Mouse (Mus musculus): ENCODE data around the gene Mfap5. TPM values are rescaled to one million over a fixed set of nuclear protein-coding genes. Genes with fewer than 3 reads are reported as not detected.
A peak's percentile ranks its signal among the peaks of the same experiment; 100 is the strongest.
"Not testable (repeated sequence)": the region's sequence is repeated elsewhere in the genome, so short reads cannot be mapped to it uniquely, and the experiment has no call there.

The Mfap5 gene
- total RNA-seq (2017), result not detected in 2 replicates

- ATAC-seq (replicated peaks in 1 of 2; ENCODE audit: insufficient read depth in 1 of 2, low FRiP score in 2 of 2, low TSS enrichment in 1 of 2, low read depth in 1 of 2, poor library complexity in 2 of 2, severe bottlenecking in 2 of 2), result no peak
These were observed at the start of gene Mfap5 for GRCm38 (mm10) chr6:122505545-122505944. Gene Mfap5 (plus strand): TSS chr6:122505845.

DNA sequence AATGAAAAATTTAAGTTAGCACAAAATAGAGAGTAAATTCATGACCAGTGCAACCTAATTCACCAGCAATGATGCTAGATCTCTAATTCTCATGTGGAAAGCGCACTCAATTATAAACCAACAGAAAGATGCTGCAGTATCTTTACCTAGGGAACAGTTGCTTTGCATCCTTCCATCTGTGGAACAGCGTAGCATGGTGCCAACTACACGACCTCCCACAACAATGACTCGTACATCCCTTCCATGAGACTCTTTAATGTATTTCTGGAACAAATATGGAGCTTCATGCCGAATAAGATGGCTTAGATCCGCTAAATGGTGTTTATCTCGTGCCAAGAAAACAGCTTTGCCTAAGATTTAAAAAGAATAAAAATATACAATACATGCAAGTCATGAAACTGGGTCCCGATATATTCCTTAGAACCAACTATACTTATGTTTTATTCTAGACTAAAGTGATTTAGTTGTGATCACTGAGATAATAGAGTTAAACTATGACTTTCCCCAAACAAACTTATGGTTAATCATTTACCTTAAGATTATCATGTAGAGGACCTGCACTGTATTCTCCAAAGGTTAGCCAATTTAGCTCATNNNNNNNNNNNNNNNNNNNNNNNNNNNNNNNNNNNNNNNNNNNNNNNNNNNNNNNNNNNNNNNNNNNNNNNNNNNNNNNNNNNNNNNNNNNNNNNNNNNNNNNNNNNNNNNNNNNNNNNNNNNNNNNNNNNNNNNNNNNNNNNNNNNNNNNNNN is 46.5 kb upstream of the Mfap5 start:
- ATAC-seq (replicated peaks in 1 of 2; ENCODE audit: insufficient read depth in 1 of 2, low FRiP score in 2 of 2, low TSS enrichment in 1 of 2, low read depth in 1 of 2, poor library complexity in 2 of 2, severe bottlenecking in 2 of 2), result no peak

DNA sequence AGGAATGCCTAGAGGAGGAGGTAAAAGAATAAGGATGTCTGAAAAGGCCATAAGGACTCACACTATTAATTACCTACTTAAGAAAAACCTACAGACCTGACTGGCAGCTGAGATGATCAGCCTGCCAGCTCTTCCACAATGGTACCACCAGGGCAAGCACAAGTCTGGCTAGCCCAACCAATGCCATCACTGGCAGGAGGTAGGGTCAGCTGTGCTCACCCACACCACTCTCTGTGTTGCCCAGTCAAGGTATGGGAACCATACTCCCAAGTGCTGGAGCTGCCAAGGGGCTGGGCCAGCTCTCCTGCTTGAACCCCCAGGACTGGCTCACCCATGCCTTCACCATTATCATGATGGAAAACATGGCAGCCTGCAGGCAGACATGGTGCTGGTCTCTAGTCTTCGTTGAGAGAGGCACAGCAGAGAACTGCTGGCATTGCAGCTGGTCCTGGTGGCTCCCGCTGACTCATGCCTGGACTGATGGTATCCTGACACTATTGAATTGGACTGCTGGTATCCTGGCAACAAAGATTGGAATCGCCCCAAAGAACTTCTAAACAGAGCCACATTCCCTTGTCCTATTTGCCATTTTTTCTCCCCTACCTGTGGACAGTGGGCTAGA is 39.4 kb upstream of the Mfap5 start:
- no peak for ATAC-seq (replicated peaks in 1 of 2; ENCODE audit: insufficient read depth in 1 of 2, low FRiP score in 2 of 2, low TSS enrichment in 1 of 2, low read depth in 1 of 2, poor library complexity in 2 of 2, severe bottlenecking in 2 of 2)

DNA sequence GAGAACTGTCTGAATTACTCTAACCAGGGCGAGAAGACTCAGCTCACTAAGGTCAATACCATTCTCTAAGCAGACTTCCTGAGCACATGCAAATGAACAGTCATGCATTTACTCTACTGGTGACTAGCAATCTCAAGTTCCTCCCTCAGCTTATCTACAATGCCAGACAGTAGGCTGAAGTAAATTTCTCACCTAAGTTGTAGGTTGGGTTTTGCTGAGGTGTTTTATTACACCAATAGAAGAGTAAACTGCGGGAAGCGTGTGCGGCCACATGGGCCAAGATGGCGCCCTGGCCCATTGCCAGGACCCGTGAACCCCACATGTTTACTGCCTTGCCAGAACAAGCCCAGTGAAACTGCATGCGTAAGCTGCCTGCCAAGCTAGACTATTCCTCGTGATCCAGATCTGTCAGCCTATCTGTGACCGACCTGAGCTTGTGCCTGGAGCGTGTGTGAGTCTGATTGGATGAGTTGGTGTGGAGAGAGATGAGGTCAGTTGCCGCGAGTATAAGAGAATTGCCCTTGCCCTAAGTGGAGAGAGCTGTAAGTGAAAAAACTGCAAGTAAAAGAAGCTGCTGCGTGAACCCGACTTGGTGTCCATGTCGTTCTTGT is 36.5 kb upstream of the Mfap5 start:
- ATAC-seq (replicated peaks in 1 of 2; ENCODE audit: insufficient read depth in 1 of 2, low FRiP score in 2 of 2, low TSS enrichment in 1 of 2, low read depth in 1 of 2, poor library complexity in 2 of 2, severe bottlenecking in 2 of 2), result no peak

DNA sequence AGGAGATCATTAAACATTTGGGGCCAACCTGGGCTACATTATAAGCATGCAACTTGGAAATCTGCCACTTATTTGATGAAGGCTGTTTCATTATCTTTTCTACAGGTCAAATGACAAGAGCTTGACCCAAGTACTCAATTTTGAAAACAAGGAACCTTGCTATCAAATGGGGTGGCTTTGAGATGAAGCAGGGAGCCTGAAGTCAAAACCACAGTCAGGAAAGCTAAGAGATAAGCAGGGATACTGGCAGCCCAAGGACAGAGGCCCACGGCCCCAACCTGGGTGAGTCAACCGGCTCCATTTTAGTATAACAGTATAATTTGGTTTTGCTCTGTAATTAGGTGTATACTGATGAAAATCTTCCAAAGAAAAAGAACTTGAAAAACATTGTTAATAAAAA is 35.4 kb upstream of the Mfap5 start:
- no peak for ATAC-seq (replicated peaks in 1 of 2; ENCODE audit: insufficient read depth in 1 of 2, low FRiP score in 2 of 2, low TSS enrichment in 1 of 2, low read depth in 1 of 2, poor library complexity in 2 of 2, severe bottlenecking in 2 of 2)

DNA sequence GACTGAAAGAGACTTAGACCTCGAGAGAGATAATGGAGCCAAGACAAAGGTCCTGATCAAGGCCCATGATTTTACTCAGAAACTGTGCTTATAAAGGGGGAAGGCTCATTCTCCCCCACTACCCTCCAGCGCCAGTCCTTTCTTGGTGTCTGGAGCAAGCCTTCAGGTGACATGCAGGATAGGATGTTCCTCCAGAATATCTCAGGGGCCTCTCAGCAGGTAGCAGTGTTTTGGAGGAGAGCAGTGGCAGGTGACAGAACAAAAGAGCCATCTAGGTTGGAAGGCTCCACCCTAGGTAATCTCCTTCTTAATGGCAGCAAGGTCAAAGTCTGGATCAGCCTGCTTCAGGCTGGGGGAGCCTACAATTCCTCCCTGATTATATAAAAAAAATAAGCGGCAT is 34.2 kb upstream of the Mfap5 start:
- not testable (repeated sequence) for ATAC-seq (replicated peaks in 1 of 2; ENCODE audit: insufficient read depth in 1 of 2, low FRiP score in 2 of 2, low TSS enrichment in 1 of 2, low read depth in 1 of 2, poor library complexity in 2 of 2, severe bottlenecking in 2 of 2)

DNA sequence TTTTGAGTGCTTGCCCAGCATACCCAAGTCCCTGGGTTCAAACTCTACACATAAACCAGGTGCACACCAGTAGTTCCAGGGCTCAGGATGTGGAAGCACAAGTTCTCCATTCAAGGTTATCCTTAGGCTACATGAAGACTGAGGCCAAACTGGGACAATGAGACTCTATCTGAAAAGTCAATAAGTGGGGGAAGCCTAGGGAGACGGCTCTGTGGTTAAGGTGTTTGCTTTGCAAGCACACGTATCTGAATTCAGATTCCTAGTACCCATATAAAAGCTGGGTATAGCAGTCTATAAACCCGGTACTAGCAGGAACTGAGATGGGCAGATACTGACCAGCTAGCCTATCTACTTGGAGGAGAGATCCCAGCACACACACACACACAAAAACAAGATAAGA is 27.6 kb upstream of the Mfap5 start:
- ATAC-seq (replicated peaks in 1 of 2; ENCODE audit: insufficient read depth in 1 of 2, low FRiP score in 2 of 2, low TSS enrichment in 1 of 2, low read depth in 1 of 2, poor library complexity in 2 of 2, severe bottlenecking in 2 of 2), result no peak

- ATAC-seq (replicated peaks in 1 of 2; ENCODE audit: insufficient read depth in 1 of 2, low FRiP score in 2 of 2, low TSS enrichment in 1 of 2, low read depth in 1 of 2, poor library complexity in 2 of 2, severe bottlenecking in 2 of 2), result peak in 1 of 2 experiments; percentile 31; a peak in 1 of 4 replicates
These were observed 20.0 kb upstream of the Mfap5 start for GRCm38 (mm10) chr6:122485401-122486296.

- peak in 1 of 2 experiments; percentile 25; a peak in 1 of 4 replicates for ATAC-seq (replicated peaks in 1 of 2; ENCODE audit: insufficient read depth in 1 of 2, low FRiP score in 2 of 2, low TSS enrichment in 1 of 2, low read depth in 1 of 2, poor library complexity in 2 of 2, severe bottlenecking in 2 of 2)
These were observed 19.1 kb upstream of the Mfap5 start for GRCm38 (mm10) chr6:122486297-122487117.

DNA sequence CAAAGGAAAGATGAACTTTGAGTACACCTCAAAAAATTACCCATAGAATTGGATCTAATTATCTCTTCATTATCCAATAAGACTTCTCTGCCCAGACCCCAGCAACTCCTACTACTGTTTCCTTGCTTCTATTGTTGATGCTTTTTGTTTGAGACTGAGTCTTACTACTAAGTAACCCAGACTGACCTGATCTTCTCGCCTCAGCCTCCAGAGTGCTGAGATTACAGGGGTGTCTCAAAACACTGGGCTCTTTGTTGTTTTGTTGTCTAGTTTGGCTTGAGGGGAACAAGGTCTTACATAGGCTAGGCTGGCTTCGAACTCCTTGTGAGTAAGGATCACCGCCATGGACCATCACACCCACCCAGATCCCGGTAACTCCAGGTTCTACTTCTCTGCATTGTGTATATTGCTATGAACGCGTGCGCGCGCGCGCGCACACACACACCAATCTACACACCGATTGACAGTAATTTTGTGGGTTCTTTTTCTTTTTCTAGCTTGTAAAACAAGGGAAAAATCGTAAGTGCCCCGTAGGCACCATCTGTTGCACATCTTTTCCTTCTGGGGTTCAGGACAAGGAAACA is 14.6 kb upstream of the Mfap5 start:
- no peak for ATAC-seq (replicated peaks in 1 of 2; ENCODE audit: insufficient read depth in 1 of 2, low FRiP score in 2 of 2, low TSS enrichment in 1 of 2, low read depth in 1 of 2, poor library complexity in 2 of 2, severe bottlenecking in 2 of 2)

DNA sequence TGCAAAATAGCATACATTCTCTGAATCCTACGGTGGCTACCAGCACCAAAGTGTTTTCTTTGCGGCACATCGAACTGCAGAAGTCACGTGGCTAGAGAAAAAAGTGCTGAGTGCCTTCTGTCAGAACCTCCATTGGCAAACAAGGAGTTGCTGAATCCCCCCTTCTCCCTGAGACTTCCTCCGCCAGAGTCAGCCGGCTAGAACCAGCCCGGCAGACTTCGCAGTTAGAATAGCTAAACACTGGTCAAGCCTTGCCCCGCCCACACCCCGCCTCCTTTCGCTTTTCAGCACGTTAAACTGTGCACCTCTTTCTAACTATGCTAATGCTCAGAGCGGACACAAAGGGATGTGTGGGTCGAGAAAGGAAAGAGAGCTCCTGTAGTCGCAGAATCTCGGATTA is 14.1 kb upstream of the Mfap5 start:
- peak; percentile 39 to 64 for ATAC-seq (replicated peaks in 1 of 2; ENCODE audit: insufficient read depth in 1 of 2, low FRiP score in 2 of 2, low TSS enrichment in 1 of 2, low read depth in 1 of 2, poor library complexity in 2 of 2, severe bottlenecking in 2 of 2)

- no peak for ATAC-seq (replicated peaks in 1 of 2; ENCODE audit: insufficient read depth in 1 of 2, low FRiP score in 2 of 2, low TSS enrichment in 1 of 2, low read depth in 1 of 2, poor library complexity in 2 of 2, severe bottlenecking in 2 of 2)
These were observed 13.2 kb upstream of the Mfap5 start for GRCm38 (mm10) chr6:122492479-122492878.

GRCm38 (mm10) chr6:122493799-122494472 is 11.7 kb upstream of the Mfap5 start:
- ATAC-seq (replicated peaks in 1 of 2; ENCODE audit: insufficient read depth in 1 of 2, low FRiP score in 2 of 2, low TSS enrichment in 1 of 2, low read depth in 1 of 2, poor library complexity in 2 of 2, severe bottlenecking in 2 of 2), result no peak

DNA sequence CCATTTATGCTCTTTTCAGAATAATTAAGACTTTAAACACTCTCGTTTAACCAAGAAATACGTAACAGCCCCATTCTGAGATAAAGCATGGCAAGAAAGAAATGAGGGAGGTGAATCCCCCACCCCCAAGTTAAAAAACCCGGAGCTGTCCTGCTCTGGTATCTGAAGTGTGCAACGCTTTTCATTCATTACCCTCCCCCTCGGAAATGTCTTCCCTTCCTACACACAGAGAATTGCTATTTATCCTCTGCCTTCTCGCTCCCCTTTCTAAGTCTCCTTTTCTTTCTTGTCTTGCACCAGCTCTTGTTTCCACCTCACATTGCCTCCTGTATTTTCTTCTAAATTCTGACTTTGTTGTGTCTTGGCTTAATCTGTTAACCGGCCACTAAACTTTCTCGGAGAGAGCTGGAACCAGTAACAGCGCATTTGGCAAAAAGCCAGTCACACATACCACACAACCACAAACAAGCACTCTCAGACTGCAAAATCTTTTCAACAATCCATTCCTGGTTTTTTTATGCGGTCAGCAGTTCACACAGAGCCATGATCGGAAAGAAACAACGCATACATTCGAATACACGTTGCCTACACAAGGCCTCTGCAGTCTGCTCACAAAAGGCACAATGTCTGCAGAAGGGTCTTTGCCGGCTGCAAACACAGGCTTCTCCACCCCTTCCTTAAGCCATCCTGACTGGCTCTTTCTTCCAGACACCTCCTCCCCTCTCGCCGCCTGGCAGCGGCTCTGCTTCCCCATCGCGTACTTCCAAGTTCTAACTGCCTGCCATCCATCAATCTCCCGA is 10.4 kb upstream of the Mfap5 start:
- ATAC-seq (replicated peaks in 1 of 2; ENCODE audit: insufficient read depth in 1 of 2, low FRiP score in 2 of 2, low TSS enrichment in 1 of 2, low read depth in 1 of 2, poor library complexity in 2 of 2, severe bottlenecking in 2 of 2), result no peak

DNA sequence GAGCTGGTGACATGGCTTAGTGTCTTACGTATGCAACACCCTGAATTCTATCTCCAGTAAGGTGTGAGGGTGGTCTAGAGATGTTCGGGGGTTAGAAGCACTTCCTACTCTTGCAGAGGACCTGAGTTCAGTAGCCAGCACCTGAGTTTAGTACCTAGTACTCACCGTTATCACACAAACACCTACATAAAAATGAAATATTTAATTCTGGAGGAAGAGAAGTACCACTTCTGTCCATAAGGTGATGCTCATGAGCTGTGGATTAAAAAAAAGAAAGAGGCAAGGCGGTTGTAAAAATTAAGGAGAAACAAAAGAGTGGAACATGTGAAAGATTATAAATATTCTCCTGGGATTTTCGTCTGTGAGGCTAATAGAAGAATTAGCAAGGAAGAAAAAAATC is 9.1 kb upstream of the Mfap5 start:
- 0 out of 4 replicates have a peak, but pooled peaks of 1 of the 2 experiments have one; percentile 31 for ATAC-seq (replicated peaks in 1 of 2; ENCODE audit: insufficient read depth in 1 of 2, low FRiP score in 2 of 2, low TSS enrichment in 1 of 2, low read depth in 1 of 2, poor library complexity in 2 of 2, severe bottlenecking in 2 of 2)
